Mouse (Mus musculus) ovary, postnatal 36 days (tissue): Measurements from ENCODE around the gene Lbhd2.

ENCODE experiments used
- DNase-seq: peaks from one replicate; pipeline ENCODE4 v3.0.0; 2022; ENCODE audit warnings: low spot score, mixed read lengths

The Lbhd2 gene

DNA sequence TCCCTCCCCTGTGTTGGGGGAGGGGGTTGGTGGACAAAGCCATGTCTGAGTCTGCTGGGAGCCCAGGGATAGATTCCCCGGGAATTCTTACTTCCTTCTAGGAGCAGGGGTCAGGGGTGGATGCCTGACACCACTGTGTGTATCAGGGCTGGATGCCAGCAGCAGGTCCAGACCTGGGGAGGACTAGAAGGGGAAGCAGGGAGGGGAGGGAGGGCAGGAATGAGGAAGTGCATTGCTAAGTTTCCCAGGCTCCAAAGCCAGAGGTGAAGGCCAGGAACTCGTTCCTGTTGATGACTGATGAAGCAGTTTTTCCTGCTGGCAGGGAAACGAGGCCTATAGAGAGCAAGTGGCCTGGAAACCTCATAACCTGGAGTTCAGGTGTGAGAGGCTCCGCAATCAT is 25.5 kb downstream of the Lbhd2 start:
- DNase-seq: no peak

- no peak for DNase-seq
Observed at GRCm38 (mm10) chr12:111432751-111433331, 26.2 kb downstream of the Lbhd2 start.

- DNase-seq: no peak
Observed at GRCm38 (mm10) chr12:111434164-111434744, 27.6 kb downstream of the Lbhd2 start.

DNA sequence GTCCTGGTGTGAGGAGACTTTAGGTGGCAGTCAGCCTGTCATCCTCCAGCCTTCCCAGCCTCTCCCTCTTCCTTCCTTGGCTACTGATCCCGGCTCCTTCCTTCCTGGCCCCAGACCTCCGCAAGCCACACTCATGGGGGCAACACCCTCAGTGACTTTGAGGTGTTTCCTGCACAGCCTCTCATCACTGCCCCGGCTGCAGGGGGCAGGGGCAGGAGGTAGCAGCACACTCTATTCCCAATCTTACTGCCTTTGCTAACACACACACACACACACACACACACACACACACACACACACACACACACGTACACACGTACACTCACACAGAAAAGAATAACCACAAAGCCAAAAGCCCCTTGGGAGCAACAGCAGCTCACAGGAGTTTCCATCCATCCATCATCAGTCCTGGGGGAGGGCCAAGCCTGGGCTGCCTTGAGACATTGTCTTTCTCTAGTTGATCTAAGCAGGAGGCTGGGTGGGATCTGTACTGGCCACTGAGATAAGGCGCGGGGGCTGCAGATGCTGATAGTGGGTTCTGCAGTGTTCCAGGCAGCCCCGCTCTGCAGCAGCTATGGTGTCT is 28.2 kb downstream of the Lbhd2 start:
- no peak for DNase-seq

DNA sequence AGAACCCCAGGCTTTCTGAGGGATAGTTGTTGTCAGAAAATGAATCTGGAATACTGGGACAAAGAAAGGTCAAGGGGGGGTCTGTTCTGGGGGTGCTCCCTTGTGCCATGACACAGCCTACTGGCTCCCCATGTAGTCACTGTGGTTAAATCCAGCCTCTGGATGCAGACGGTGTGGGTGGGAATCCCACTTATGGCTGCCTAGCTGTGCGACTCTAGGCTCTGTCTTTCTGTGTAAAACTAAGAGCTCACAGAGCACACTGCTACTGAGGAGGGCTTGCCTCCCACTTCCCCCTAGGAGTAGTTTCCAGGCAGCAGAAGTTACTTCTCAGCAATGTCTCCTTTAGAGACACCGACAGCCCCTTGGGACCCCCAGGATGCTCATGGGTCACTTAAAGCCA is 29.6 kb downstream of the Lbhd2 start:
- DNase-seq: no peak

- DNase-seq: no peak
Observed at GRCm38 (mm10) chr12:111436640-111437039, 30.0 kb downstream of the Lbhd2 start.

DNA sequence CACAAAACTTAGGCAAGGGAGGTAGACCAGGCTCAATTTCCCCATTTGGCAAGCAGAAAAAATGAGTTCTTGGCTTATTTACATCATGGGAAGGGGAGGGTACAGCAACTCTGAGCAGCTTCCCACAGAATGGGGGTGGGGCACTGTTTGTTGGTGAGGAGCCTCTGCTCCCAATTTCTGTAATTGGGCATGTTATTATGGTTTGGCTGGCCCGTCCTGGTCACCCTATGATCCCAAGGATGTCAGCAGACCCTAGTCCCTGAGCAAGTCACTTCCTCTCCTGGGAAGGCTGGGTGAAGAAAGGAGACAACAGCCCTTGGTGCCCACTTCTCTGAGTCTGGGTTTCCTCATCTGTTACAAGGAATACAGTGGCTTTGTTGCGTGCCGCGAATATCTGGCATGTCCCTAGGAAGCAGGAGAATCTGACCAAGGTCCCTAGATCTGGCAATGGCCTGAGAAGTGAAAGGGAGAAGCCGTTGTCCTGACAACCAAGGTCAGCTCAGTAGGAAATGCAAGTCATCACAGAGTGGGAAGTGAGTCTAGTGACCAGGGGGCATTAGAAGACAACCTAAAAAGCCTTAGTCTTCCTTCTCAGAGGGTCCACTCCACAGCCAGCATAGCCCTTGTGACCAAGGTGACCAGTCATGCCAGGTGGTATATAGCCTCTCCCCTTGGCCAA is 30.8 kb downstream of the Lbhd2 start:
- DNase-seq: no peak

DNA sequence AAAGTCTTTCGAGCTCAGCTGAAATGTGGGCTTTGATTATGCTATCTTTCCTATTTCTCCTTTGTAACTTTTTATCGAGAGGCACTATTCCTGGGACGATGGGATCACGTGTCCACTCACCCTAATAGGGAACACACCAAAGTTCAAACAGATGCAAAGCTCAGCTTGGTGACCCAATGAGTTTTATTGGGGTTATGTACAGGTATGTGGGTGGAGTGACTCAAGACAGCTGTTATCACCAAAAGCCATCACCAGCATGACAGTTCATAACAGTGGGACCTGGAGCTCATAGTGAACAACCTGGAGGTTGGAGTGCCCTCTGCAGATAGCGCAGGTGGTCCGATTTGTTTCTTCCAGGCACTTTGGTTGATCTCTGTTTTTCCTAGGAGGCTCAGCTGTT is 32.2 kb downstream of the Lbhd2 start:
- DNase-seq: no peak

DNA sequence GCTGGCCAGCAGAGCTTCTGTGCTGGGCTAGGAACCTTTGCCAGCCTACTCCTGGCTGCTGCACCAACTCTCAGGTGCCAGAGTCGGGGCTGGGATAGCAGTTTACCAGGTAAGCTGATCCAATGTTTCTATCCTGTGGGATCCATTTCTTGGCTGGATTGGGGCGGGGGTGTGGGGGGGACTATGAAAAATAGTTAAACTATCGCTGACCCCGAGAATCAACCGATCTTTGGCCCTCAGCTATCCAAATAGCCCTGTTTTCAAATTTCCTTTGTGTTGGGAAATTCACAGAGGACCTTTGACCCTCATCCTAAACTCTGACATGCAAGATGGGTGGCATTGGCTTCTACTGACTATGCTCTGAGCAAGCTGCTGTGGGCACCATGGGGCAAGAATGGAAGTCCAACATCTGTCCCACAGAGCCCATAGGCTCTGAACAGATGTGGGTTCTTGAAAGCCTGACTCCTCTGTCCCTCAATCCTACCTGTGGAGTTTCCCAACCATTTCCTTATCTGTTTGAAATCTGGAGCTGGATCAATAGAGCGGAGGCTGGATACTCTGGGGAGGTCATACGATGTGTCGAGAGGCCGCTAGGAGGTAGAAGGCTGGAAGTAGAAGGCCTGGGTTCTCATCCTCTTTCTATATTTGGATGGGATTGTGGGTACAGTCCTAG is 34.2 kb downstream of the Lbhd2 start:
- no peak for DNase-seq

DNA sequence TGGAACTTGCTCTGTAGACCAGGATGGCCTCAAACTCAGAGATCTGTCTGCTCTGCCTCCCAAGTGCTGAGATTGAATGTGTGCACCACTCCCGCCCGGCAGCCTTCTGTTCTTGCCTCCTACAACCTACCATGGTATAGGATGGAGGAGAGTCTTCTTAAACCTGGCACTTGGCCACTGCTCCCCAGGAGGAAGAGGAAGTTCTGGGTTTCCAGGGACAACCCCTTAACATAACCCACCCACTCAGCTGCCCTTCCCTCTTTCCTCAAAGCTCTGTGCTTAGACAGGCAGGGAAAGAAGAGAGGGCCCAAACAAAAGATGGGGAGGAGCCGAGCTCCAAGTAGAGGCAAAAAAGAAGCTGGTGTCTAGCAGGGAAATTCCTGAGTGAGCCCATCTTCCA is 34.9 kb downstream of the Lbhd2 start:
- DNase-seq: no peak

GRCm38 (mm10) chr12:111442309-111443010 is 35.9 kb downstream of the Lbhd2 start, which contains the start of gene Tnfaip2:
TSS of gene Tnfaip2 (plus strand) at chr12:111442469.
- DNase-seq: peak; percentile 77

- no peak for DNase-seq
Observed at GRCm38 (mm10) chr12:111443011-111443870, 36.6 kb downstream of the Lbhd2 start.

GRCm38 (mm10) chr12:111443921-111444831 is 37.6 kb downstream of the Lbhd2 start:
- no peak for DNase-seq

GRCm38 (mm10) chr12:111445161-111445889 is 38.7 kb downstream of the Lbhd2 start:
- no peak for DNase-seq

- DNase-seq: no peak
Observed at GRCm38 (mm10) chr12:111445890-111446613, 39.4 kb downstream of the Lbhd2 start.

- DNase-seq: no peak
Observed at GRCm38 (mm10) chr12:111446745-111447144, 40.1 kb downstream of the Lbhd2 start.

DNA sequence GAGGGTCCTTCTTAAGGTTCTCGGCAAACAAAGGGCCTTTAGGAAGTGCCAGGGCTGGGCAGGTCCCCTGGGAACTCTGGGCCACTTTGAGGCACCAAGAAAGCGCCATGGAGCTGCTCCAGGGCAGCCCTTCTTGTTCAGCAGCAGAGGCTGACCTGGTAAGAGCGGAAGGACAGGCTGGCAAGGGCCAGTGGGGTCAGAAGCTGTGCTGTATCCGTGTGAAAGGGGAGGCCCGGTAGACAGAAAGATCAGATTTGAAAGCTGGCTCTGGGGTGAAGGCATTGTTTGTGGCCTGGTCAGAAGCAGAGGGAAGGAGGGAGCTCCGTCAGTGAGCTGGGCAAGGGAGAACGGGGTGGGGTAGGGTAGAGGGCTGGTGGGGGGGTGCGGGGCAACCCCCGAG is 40.7 kb downstream of the Lbhd2 start:
- no peak for DNase-seq

- no peak for DNase-seq
Observed at GRCm38 (mm10) chr12:111447898-111448760, 41.5 kb downstream of the Lbhd2 start.
